Mouse (Mus musculus): ENCODE measurements around the gene Ift80.

GRCm38 (mm10) chr3:68897154-68897553 lies 107.2 kb downstream of the Ift80 start:
- no peak for TF ChIP-seq MYOG (IDR thresholded peaks at IDR 0.05; ENCODE audit: control insufficient read depth, extremely low read depth, insufficient read length)
- no peak for TF ChIP-seq MAX (IDR thresholded peaks at IDR 0.05)
- TF ChIP-seq CTCF (IDR thresholded peaks at IDR 0.05; ENCODE audit: control insufficient read depth, insufficient read depth, insufficient read length): no peak
- no peak for TF ChIP-seq MYOD1 (IDR thresholded peaks at IDR 0.05; ENCODE audit: control insufficient read depth, insufficient read length, low read depth)
